Mouse (Mus musculus) naive thymus-derived CD4-positive, alpha-beta T cell, adult 2 months (primary cell): ENCODE data around the gene Tmcc3.
"Not testable (repeated sequence)": the region's sequence is repeated elsewhere in the genome, so short reads cannot be mapped to it uniquely, and the experiment has no call there.

Source experiments
- DNase-seq: peaks from one replicate; pipeline ENCODE4 v3.0.0-alpha.2; 2011; ENCODE audit warnings: low read depth

Gene Tmcc3

GRCm38 (mm10) chr10:94584851-94585359, 273.2 kb downstream of the Tmcc3 start:
- DNase-seq, result no peak

- no peak for DNase-seq
Observed at GRCm38 (mm10) chr10:94585819-94586218, 274.1 kb downstream of the Tmcc3 start.

- no peak for DNase-seq
Observed at GRCm38 (mm10) chr10:94588976-94589375, 277.2 kb downstream of the Tmcc3 start.

- no peak for DNase-seq
Observed at GRCm38 (mm10) chr10:94595705-94596104, 284.0 kb downstream of the Tmcc3 start.

GRCm38 (mm10) chr10:94599846-94600245, 288.1 kb downstream of the Tmcc3 start:
- DNase-seq, result not testable (repeated sequence)

GRCm38 (mm10) chr10:94601034-94601433, 289.3 kb downstream of the Tmcc3 start:
- DNase-seq, result no peak

GRCm38 (mm10) chr10:94605491-94605890, 293.7 kb downstream of the Tmcc3 start:
- no peak for DNase-seq

GRCm38 (mm10) chr10:94609309-94609777, 297.6 kb downstream of the Tmcc3 start:
- peak; percentile 55 for DNase-seq

GRCm38 (mm10) chr10:94611228-94611968, 299.6 kb downstream of the Tmcc3 start:
- no peak for DNase-seq

GRCm38 (mm10) chr10:94611969-94612440, 300.3 kb downstream of the Tmcc3 start:
- DNase-seq, result no peak

- DNase-seq, result no peak
Observed at GRCm38 (mm10) chr10:94619586-94619985, 307.8 kb downstream of the Tmcc3 start.

- DNase-seq, result no peak
Observed at GRCm38 (mm10) chr10:94620561-94620960, 308.8 kb downstream of the Tmcc3 start.

- no peak for DNase-seq
Observed at GRCm38 (mm10) chr10:94621420-94622225, 309.9 kb downstream of the Tmcc3 start.

GRCm38 (mm10) chr10:94622281-94622680, 310.5 kb downstream of the Tmcc3 start:
- DNase-seq, result no peak

- DNase-seq, result no peak
Observed at GRCm38 (mm10) chr10:94622828-94623227, 311.1 kb downstream of the Tmcc3 start.

- DNase-seq, result peak; percentile 64
Observed at GRCm38 (mm10) chr10:94623617-94624016, 311.9 kb downstream of the Tmcc3 start.

- no peak for DNase-seq
Observed at GRCm38 (mm10) chr10:94625036-94625435, 313.3 kb downstream of the Tmcc3 start.

- no peak for DNase-seq
Observed at GRCm38 (mm10) chr10:94625606-94626005, 313.9 kb downstream of the Tmcc3 start.

GRCm38 (mm10) chr10:94630771-94631280, 319.1 kb downstream of the Tmcc3 start:
- DNase-seq, result no peak

- DNase-seq, result no peak
Observed at GRCm38 (mm10) chr10:94631541-94632113, 319.9 kb downstream of the Tmcc3 start.

GRCm38 (mm10) chr10:94632245-94632644, 320.5 kb downstream of the Tmcc3 start:
- no peak for DNase-seq

- DNase-seq, result no peak
Observed at GRCm38 (mm10) chr10:94638599-94638998, 326.9 kb downstream of the Tmcc3 start.
